Mouse (Mus musculus) liver, postnatal 0 days (tissue): Measurements from ENCODE around the gene Tmem52. TPM values are rescaled to one million over a fixed set of nuclear protein-coding genes. Genes with fewer than 3 reads are reported as not detected.
A peak's percentile ranks its signal among the peaks of the same experiment; 100 is the strongest.

Experiments
- ATAC-seq: fragments of 200-750 bp; cut with Nextera tagmentation; 2 replicates; pipeline ENCODE4 v1.8.0; 2017; ENCODE audit warnings: mild to moderate bottlenecking, moderate library complexity
- DNase-seq: peaks from one replicate; pipeline ENCODE4 v3.0.0-alpha.2; 2016
- H3K27ac ChIP-seq: fragments of 300-500 bp; sonication (generic); 2 replicates; pipeline ENCODE4 v1.5.1; 2014; ENCODE audit warnings: antibody characterized with exemption, moderate library complexity, mild to moderate bottlenecking, low read depth
- H3K27me3 ChIP-seq: fragments of 300-500 bp; sonication (generic); 2 replicates; pipeline ENCODE4 v1.6.1; 2014; ENCODE audit warnings: low read length, control low read depth, mixed read lengths; ENCODE audit not compliant: insufficient read depth
- H3K36me3 ChIP-seq: fragments of 300-500 bp; sonication (generic); replicated peaks from 2 replicates; pipeline ENCODE4 v1.6.1; 2014; ENCODE audit warnings: mild to moderate bottlenecking, control low read depth, low read length, moderate library complexity, mixed read lengths; ENCODE audit not compliant: insufficient read depth
- H3K4me1 ChIP-seq: fragments of 300-500 bp; sonication (generic); 2 replicates; pipeline ENCODE4 v1.6.1; 2014; ENCODE audit warnings: antibody characterized with exemption, mild to moderate bottlenecking, control low read depth; ENCODE audit not compliant: insufficient read depth
- H3K4me2 ChIP-seq: fragments of 300-500 bp; sonication (generic); 2 replicates; pipeline ENCODE4 v1.6.1; 2014; ENCODE audit warnings: low read depth, mild to moderate bottlenecking, low read length, moderate library complexity, mixed read lengths
- H3K4me3 ChIP-seq: fragments of 300-500 bp; sonication (generic); 2 replicates; pipeline ENCODE4 v1.5.1; 2014; ENCODE audit warnings: low read depth, low read length
- H3K9ac ChIP-seq: fragments of 300-500 bp; sonication (generic); replicated peaks from 2 replicates; pipeline ENCODE4 v1.6.1; 2014; ENCODE audit warnings: mild to moderate bottlenecking, moderate library complexity
- H3K9me3 ChIP-seq: fragments of 300-500 bp; sonication (generic); 2 replicates; pipeline ENCODE4 v1.6.1; 2016; ENCODE audit warnings: mild to moderate bottlenecking, control low read depth, low read length, mixed read lengths
- CTCF ChIP-seq: sonication (generic); IDR thresholded peaks from 2 replicates; pipeline ENCODE4 v1.5.1; 2016; ENCODE audit warnings: antibody characterized with exemption, low read depth
- EP300 ChIP-seq: IDR thresholded peaks from 2 replicates; pipeline ENCODE4 v1.6.1; 2016; ENCODE audit warnings: antibody characterized with exemption, low read depth, mild to moderate bottlenecking
- WGBS: fragments of 180-500 bp; shearing (Covaris S2); extraction: QIAGEN DNeasy Blood & Tissue Kit; methylation state at CpG from one replicate; pipeline ENCODE4 v1.1.7; 2014; ENCODE audit not compliant: insufficient replicate concordance; 5-methylcytosine and 5-hydroxymethylcytosine counted together
- polyA plus RNA-seq: library from polyadenylated mRNA; unstranded; fragments of >200 nt; fragmentation: Nextera tagmentation; extraction: Ambion mirVana; gene quantifications from 2 replicates; pipeline ENCODE4 v1.2.1, GENCODE M21; 2015

Tmem52 gene
- polyA plus RNA-seq, 1 experiment from 2014 or later = 0.15 TPM

DNA sequence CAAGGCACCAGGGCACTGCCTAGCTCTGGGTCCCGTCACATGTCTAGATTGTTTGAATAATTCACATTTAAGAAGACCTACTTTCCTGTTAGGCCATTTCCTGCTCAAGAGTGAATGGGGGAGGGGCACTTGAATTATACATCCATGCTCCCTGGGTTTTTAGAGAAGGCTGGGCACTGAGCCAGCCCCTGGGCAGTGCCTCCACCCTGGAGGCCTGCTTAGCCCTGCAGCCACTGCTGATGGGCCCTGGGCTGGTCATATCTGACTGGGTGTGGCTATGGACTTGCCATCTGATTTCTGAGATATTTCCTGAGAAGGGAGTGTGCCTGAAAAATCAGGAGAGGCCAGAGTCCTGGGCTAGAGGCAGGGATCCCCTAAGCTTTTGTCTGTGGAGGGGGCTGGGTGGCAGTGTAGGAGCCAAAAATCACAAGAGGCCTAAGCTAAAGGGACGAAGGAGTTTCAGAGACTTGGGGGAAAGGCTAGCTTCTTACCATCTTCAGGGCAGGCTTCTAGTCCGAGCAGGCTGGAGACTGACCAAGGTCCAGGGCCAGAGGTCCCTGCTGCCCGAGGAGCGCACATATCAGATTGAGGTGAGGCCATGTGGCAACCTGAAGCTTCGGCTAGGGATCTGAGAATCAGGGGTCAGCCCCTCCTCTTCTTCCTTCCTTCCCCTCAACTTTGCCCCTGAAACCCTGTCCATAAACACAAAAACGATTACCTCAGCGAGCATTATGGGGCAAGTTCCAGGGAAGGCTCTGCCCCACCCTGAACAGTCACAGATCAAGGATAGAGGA is 19.5 kb downstream of the Tmem52 start:
- H3K9ac ChIP-seq = peak overlapping the region; percentile 42; the same call in 1 of the 2 replicates
- no peaks in the 10 kb centered on the region for H3K9me3 ChIP-seq
- H3K4me2 ChIP-seq = peak overlapping the region; percentile 64
- DNase-seq (peak; percentile 78), ATAC-seq (peak; percentile 51)
- peaks cover 47% of the 10 kb centered on the region for H3K4me1 ChIP-seq
- H3K27me3 ChIP-seq = no peaks in the 10 kb centered on the region
- TF ChIP-seq EP300 = peak; percentile 56; the same call in 1 of the 2 replicates
- TF ChIP-seq CTCF = no peak
- peak overlapping the region; percentile 86 for H3K27ac ChIP-seq
- no peaks in the 10 kb centered on the region for H3K36me3 ChIP-seq
- 29% methylated on average over 8 of the region's 8 CpGs for WGBS
- no peak overlapping the region for H3K4me3 ChIP-seq

DNA sequence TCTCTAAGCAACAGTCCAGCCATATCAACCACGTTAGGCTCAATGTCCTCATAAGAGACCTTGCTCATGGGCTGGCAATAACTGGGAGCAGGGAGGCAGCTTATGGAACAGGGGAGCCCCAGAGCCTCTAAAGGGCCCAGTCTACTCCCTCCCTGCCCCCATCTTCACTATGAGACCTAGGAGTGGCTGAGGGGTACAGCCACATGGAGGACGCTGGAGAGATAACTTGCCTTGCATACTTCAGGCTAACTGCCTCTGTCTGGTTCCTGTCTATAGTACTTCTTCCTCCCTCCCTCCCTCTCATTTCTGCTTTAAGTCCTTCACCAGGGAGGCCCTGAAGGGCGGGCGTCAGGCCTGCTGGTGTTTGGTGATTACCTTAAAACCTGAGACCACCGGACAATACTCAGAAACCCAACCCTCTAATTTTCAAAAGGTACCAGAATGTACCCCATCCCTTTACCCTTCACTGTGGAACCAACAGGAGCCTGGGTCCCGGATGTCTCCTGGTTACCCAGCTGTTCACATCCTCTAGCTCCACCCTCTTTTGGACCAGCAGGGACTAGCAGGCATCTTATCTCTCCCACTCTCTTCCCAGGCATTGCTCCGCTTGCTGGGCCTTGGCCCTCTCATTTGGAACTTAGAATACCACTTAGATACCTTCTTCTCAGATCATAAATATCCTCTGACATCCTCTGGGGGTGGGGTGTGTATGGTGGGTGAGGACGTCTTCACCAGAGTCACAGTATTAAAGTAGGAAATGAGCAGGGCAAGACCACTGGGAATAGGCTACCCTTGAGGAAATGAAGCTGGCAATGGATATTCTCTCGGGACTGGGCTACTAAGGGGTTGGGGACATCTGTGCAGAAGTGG is 20.4 kb downstream of the Tmem52 start:
- WGBS = 52% methylated on average over 9 of the region's 9 CpGs

DNA sequence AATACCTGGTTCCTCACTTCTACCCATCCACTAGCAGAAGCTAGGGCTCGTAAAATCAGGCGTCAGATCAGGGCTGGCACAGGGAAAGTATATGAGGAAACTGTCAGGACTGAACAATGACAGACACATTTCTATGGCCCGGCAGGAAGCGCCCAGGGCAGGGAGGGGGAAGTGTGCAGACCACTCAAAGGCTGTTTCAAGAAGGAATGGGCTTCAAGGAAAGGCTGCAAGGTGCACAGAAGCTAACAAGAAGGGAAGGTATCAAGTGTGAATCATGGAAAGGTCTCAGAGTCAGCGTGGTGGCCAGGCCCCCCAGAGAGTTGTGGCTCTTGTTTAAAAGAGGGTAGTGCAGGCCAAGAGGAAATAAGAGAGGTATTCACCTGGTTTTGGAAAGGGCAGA is 21.5 kb downstream of the Tmem52 start:
- peak overlapping the region; percentile 88 for H3K27ac ChIP-seq
- DNase-seq (no peak), ATAC-seq (no peak)
- no peaks in the 10 kb centered on the region for H3K36me3 ChIP-seq
- peak overlapping the region; percentile 95 for H3K4me2 ChIP-seq
- H3K9me3 ChIP-seq = no peaks in the 10 kb centered on the region
- no peaks in the 10 kb centered on the region for H3K27me3 ChIP-seq
- peaks cover 53% of the 10 kb centered on the region for H3K4me1 ChIP-seq
- H3K9ac ChIP-seq = peak overlapping the region; percentile 97; the same call in 1 of the 2 replicates
- H3K4me3 ChIP-seq = peak overlapping the region; percentile 96
- TF ChIP-seq CTCF (no peak), EP300 (no peak)
- WGBS = 25% methylated on average over 5 of the region's 5 CpGs

More for the DNA sequence above, 20.4 kb downstream of the Tmem52 start:
- ATAC-seq (no peak), DNase-seq (no peak)
- no peak for TF ChIP-seq CTCF
- no peak for TF ChIP-seq EP300
- Histone ChIP-seq H3K27ac (peak overlapping the region; percentile 86), H3K4me3 (no peak overlapping the region), H3K4me1 (peaks cover 52% of the 10 kb centered on the region), H3K27me3 (no peaks in the 10 kb centered on the region), H3K4me2 (peak overlapping the region; percentile 64), H3K9ac (no peak overlapping the region), H3K9me3 (no peaks in the 10 kb centered on the region), H3K36me3 (no peaks in the 10 kb centered on the region)

DNA sequence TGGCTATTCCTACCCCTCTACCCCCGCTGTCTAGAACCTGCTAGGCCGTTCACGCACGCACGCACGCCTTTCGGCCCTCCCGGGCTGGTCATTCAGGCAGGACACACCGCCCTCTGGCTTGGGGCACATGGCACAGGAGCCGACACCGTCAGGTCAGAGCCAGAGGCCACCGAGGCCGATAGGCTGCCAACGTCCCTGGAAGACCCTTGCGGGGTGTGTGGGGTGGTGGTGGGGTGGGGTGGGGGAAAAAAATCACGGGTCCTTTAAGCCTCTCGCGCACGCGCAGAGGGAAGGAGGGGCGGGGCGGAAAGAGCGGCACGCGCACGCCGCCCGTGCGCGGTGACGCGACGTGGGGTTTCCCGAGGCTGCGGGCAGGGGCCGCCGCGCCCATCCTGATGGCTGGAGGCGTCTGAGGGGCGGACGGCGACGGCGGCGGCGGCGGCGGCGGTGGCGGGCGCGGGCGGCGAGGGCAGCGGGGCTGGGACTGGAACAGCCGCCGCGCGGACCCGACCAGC is 22.1 kb downstream of the Tmem52 start, which contains the start of gene Gnb1:
TSS of gene Gnb1 (plus strand) at position 372 of the 515 bp plus-strand sequence.
- H3K4me2 ChIP-seq = peak within 1 kb of the TSS; percentile 95
- H3K9ac ChIP-seq = peak within 1 kb of the TSS; percentile 97
- WGBS = 1% methylated on average over 32 of the region's 60 CpGs
- H3K27ac ChIP-seq = peak within 1 kb of the TSS; percentile 88
- H3K36me3 ChIP-seq = no peaks in the 10 kb centered on the region
- H3K27me3 ChIP-seq = no peaks in the 10 kb centered on the region
- peak; percentile 94 for DNase-seq
- peak; percentile 88 for ATAC-seq
- H3K4me3 ChIP-seq = peak within 1 kb of the TSS; percentile 96
- peaks cover 53% of the 10 kb centered on the region for H3K4me1 ChIP-seq
- no peak for TF ChIP-seq EP300
- TF ChIP-seq CTCF = peak; percentile 32
- H3K9me3 ChIP-seq = no peaks in the 10 kb centered on the region

DNA sequence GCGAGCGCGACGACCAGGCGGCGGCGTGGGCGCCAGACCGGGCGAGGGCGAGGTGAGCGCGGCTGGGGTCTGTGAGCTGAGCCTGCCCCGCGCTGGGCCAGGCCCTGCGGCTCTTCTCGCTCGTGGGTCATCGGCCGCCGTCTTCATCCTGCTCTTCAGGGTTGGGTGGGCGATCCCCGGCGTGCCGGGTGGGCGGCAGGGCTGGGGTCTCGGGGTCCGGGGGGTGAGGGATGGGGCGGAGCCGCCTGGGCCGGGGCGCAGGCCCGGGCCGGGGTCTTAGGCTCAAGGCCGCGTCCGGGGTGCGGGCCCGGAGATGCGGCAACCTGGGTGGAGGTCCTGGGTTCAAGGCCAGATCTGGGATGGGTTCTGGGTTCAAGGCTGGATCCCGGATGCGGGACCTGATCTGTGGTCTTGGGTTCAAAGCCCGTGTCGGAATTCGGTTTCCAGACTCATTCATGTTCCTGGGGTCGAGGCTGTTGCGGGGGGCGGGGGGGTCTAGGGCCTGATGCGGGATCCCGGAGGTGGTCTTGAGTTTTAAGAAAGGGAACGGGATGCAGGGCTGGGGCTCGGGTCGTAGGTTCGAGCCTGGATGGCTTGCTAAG is 22.7 kb downstream of the Tmem52 start:
- Histone ChIP-seq H3K9ac (peak overlapping the region; percentile 97), H3K9me3 (no peaks in the 10 kb centered on the region), H3K27ac (peak overlapping the region; percentile 88), H3K36me3 (no peaks in the 10 kb centered on the region), H3K4me3 (peak overlapping the region; percentile 96), H3K4me2 (peak overlapping the region; percentile 95), H3K27me3 (no peaks in the 10 kb centered on the region), H3K4me1 (peaks cover 52% of the 10 kb centered on the region)
- DNase-seq (no peak), ATAC-seq (peak; percentile 52)
- TF ChIP-seq EP300 (no peak), CTCF (no peak)
- under 1% methylated on average over 32 of the region's 54 CpGs for WGBS
